Mouse (Mus musculus): ENCODE data around the gene Chtf18.

DNA sequence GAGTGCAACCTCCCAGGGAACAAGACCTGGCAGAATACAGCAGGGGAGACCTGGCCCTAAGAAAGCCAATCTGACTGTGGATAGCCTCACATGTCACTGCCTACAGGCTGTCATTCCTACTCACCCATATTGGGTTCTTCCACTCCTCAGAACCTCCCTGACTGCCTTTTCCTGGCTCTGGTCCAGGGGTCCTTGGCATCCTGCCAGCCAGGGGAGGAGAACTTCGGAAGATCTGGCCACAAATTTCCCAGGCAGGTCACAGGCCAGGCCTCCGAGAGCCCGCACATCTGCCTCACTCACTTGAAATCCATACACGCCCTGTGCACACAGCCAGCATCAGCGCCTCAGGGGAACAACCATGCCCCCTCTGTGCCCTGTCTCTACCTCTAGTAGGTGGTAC lies 24.2 kb upstream of the Chtf18 start:
- no peak for TF ChIP-seq CTCF (IDR thresholded peaks at IDR 0.05; ENCODE audit: borderline replicate concordance, control insufficient read depth, extremely low read depth, insufficient read depth, low read length, poor library complexity)
- no peak for TF ChIP-seq POLR2A (IDR thresholded peaks at IDR 0.05; ENCODE audit: control insufficient read depth, extremely low read depth, insufficient read depth, low read length, poor library complexity)

All from thymus, adult 2 months (tissue).